Mouse (Mus musculus) lung, embryonic 14.5 days (tissue): ENCODE measurements around the gene Numa1. TPM values are rescaled to one million over a fixed set of nuclear protein-coding genes. Genes with fewer than 3 reads are reported as not detected.
"Not testable (repeated sequence)": the region's sequence is repeated elsewhere in the genome, so short reads cannot be mapped to it uniquely, and the experiment has no call there.

Experiments
- ATAC-seq: fragments of 200-750 bp; cut with Nextera tagmentation; 2 replicates; pipeline ENCODE4 v1.8.0; 2017; ENCODE audit warnings: mild to moderate bottlenecking, moderate TSS enrichment, moderate library complexity; ENCODE audit not compliant: insufficient read depth
- DNase-seq: peaks from one replicate; pipeline ENCODE4 v3.0.0-alpha.2; 2015
- H3K27ac ChIP-seq: fragments of 300-500 bp; sonication (generic); 2 replicates; pipeline ENCODE4 v1.5.1; 2014; ENCODE audit warnings: low read depth, mild to moderate bottlenecking, moderate library complexity
- H3K27me3 ChIP-seq: fragments of 300-500 bp; sonication (generic); 2 replicates; pipeline ENCODE4 v1.6.1; 2014; ENCODE audit warnings: low read length, control low read depth; ENCODE audit not compliant: insufficient read depth
- H3K36me3 ChIP-seq: fragments of 300-500 bp; sonication (generic); 2 replicates; pipeline ENCODE4 v1.6.1; 2014; ENCODE audit warnings: control low read depth; ENCODE audit not compliant: insufficient read depth
- H3K4me1 ChIP-seq: fragments of 300-500 bp; sonication (generic); 2 replicates; pipeline ENCODE4 v1.6.1; 2014; ENCODE audit warnings: antibody characterized with exemption, control low read depth; ENCODE audit not compliant: insufficient read depth
- H3K4me2 ChIP-seq: fragments of 300-500 bp; sonication (generic); 2 replicates; pipeline ENCODE4 v1.6.1; 2014; ENCODE audit warnings: mild to moderate bottlenecking
- H3K4me3 ChIP-seq: fragments of 300-500 bp; sonication (generic); 2 replicates; pipeline ENCODE4 v1.5.1; 2014; ENCODE audit warnings: low read depth, low read length
- H3K9ac ChIP-seq: fragments of 300-500 bp; sonication (generic); 2 replicates; pipeline ENCODE4 v1.6.1; 2014
- H3K9me3 ChIP-seq: fragments of 300-500 bp; sonication (generic); 2 replicates; pipeline ENCODE4 v1.6.1; 2016; ENCODE audit warnings: low read depth, low read length, control low read depth
- CTCF ChIP-seq: IDR thresholded peaks from 2 replicates; pipeline ENCODE4 v1.5.1; 2016; ENCODE audit warnings: antibody characterized with exemption, low read depth
- WGBS: fragments of 180-500 bp; shearing (Covaris S2); extraction: QIAGEN DNeasy Blood & Tissue Kit; methylation state at CpG from one replicate; pipeline ENCODE4 v1.1.7; 2014; 5-methylcytosine and 5-hydroxymethylcytosine counted together
- polyA plus RNA-seq: library from polyadenylated mRNA; unstranded; fragments of >200 nt; fragmentation: Nextera tagmentation; extraction: Ambion mirVana; gene quantifications from 2 replicates; pipeline ENCODE4 v1.2.1, GENCODE M21; 2014

The Numa1 gene
- polyA plus RNA-seq, 1 experiment from 2014 or later = 109 TPM

- Histone ChIP-seq H3K9ac (no peak overlapping the region), H3K4me2 (no peak overlapping the region), H3K36me3 (0 out of 2 replicates have a peak, but pooled peaks cover 4% of the 10 kb centered on the region), H3K27ac (no peak overlapping the region), H3K4me1 (no peaks in the 10 kb centered on the region), H3K9me3 (no peaks in the 10 kb centered on the region), H3K4me3 (no peak overlapping the region), H3K27me3 (no peaks in the 10 kb centered on the region)
- 90% methylated on average over 4 of the region's 4 CpGs for WGBS
- TF ChIP-seq CTCF = no peak
- ATAC-seq (no peak), DNase-seq (no peak)
Measured at GRCm38 (mm10) chr7:101936996-101937395, 3.1 kb downstream of the Numa1 start.

- Histone ChIP-seq H3K9me3 (no peaks in the 10 kb centered on the region), H3K4me2 (no peak overlapping the region), H3K4me3 (no peak overlapping the region), H3K27ac (no peak overlapping the region), H3K4me1 (no peaks in the 10 kb centered on the region), H3K9ac (no peak overlapping the region), H3K27me3 (no peaks in the 10 kb centered on the region), H3K36me3 (0 out of 2 replicates have a peak, but pooled peaks cover 4% of the 10 kb centered on the region)
- no peak for TF ChIP-seq CTCF
- no peak for ATAC-seq
- DNase-seq = no peak
- 84% methylated on average over 4 of the region's 4 CpGs for WGBS
Measured at GRCm38 (mm10) chr7:101937569-101937968, 3.7 kb downstream of the Numa1 start.

- Histone ChIP-seq H3K27ac (no peak overlapping the region), H3K36me3 (0 out of 2 replicates have a peak, but pooled peaks cover 4% of the 10 kb centered on the region), H3K9me3 (no peaks in the 10 kb centered on the region), H3K4me1 (no peaks in the 10 kb centered on the region), H3K4me2 (no peak overlapping the region), H3K27me3 (no peaks in the 10 kb centered on the region), H3K9ac (no peak overlapping the region), H3K4me3 (no peak overlapping the region)
- WGBS = 73% methylated on average over 2 of the region's 2 CpGs
- no peak for ATAC-seq
- no peak for TF ChIP-seq CTCF
- DNase-seq = no peak
Measured at GRCm38 (mm10) chr7:101938348-101938747, 4.4 kb downstream of the Numa1 start.

- no peak for ATAC-seq
- WGBS = 90% methylated on average over 4 of the region's 4 CpGs
Measured at GRCm38 (mm10) chr7:101939758-101940157, 5.8 kb downstream of the Numa1 start.

GRCm38 (mm10) chr7:101949008-101949407 is 15.1 kb downstream of the Numa1 start:
- 91% methylated on average over 5 of the region's 5 CpGs for WGBS
- not testable (repeated sequence) for DNase-seq, H3K4me3 ChIP-seq, H3K36me3 ChIP-seq, H3K27me3 ChIP-seq, H3K9me3 ChIP-seq, ATAC-seq, H3K9ac ChIP-seq, H3K4me2 ChIP-seq, H3K27ac ChIP-seq, H3K4me1 ChIP-seq

More at GRCm38 (mm10) chr7:101939758-101940157, 5.8 kb downstream of the Numa1 start:
- Histone ChIP-seq H3K36me3 (0 out of 2 replicates have a peak, but pooled peaks cover 4% of the 10 kb centered on the region), H3K4me2 (no peak overlapping the region), H3K4me3 (no peak overlapping the region), H3K27me3 (no peaks in the 10 kb centered on the region), H3K9me3 (no peaks in the 10 kb centered on the region), H3K9ac (no peak overlapping the region), H3K27ac (no peak overlapping the region), H3K4me1 (no peaks in the 10 kb centered on the region)
- DNase-seq = no peak
- no peak for TF ChIP-seq CTCF

GRCm38 (mm10) chr7:101951648-101952047 is 17.7 kb downstream of the Numa1 start:
- Histone ChIP-seq H3K9me3 (no peaks in the 10 kb centered on the region), H3K27me3 (no peaks in the 10 kb centered on the region), H3K4me1 (no peaks in the 10 kb centered on the region), H3K27ac (peak overlapping the region; percentile 16; the same call in 1 of the 2 replicates), H3K4me3 (no peak overlapping the region), H3K36me3 (no peaks in the 10 kb centered on the region), H3K9ac (no peak overlapping the region), H3K4me2 (no peak overlapping the region)
- TF ChIP-seq CTCF = no peak
- ATAC-seq (peak; percentile 47; the same call in 1 of the 2 replicates), DNase-seq (peak; percentile 36)
- 65% methylated on average over 1 of the region's 1 CpGs for WGBS

GRCm38 (mm10) chr7:101952098-101952497 is 18.2 kb downstream of the Numa1 start:
- WGBS = 44% methylated on average over 2 of the region's 2 CpGs
- Histone ChIP-seq H3K27ac (no peak overlapping the region), H3K9me3 (no peaks in the 10 kb centered on the region), H3K4me1 (no peaks in the 10 kb centered on the region), H3K4me3 (no peak overlapping the region), H3K4me2 (no peak overlapping the region), H3K9ac (no peak overlapping the region), H3K27me3 (no peaks in the 10 kb centered on the region), H3K36me3 (no peaks in the 10 kb centered on the region)
- no peak for TF ChIP-seq CTCF
- ATAC-seq = peak; percentile 8; the same call in 1 of the 2 replicates
- DNase-seq = no peak

GRCm38 (mm10) chr7:101954163-101954562 is 20.3 kb downstream of the Numa1 start:
- 92% methylated on average over 2 of the region's 2 CpGs for WGBS
- no peak overlapping the region for H3K9ac ChIP-seq
- no peak overlapping the region for H3K4me2 ChIP-seq
- no peak for DNase-seq
- no peaks in the 10 kb centered on the region for H3K27me3 ChIP-seq
- no peaks in the 10 kb centered on the region for H3K36me3 ChIP-seq
- ATAC-seq = no peak
- no peak for TF ChIP-seq CTCF
- no peak overlapping the region for H3K27ac ChIP-seq
- H3K9me3 ChIP-seq = no peaks in the 10 kb centered on the region
- no peak overlapping the region for H3K4me3 ChIP-seq
- H3K4me1 ChIP-seq = no peaks in the 10 kb centered on the region
